Mouse (Mus musculus) kidney, embryonic 15.5 days (tissue): ENCODE measurements around the gene Gm2000. TPM values are rescaled to one million over a fixed set of nuclear protein-coding genes. Genes with fewer than 3 reads are reported as not detected.
A peak's percentile ranks its signal among the peaks of the same experiment; 100 is the strongest.

Experiments used
- ATAC-seq: fragments of 200-750 bp; cut with Nextera tagmentation; replicated peaks from 2 replicates; pipeline ENCODE4 v1.8.0; 2017; ENCODE audit warnings: moderate TSS enrichment; ENCODE audit not compliant: low FRiP score
- H3K27ac ChIP-seq: fragments of 300-500 bp; sonication (generic); 2 replicates; pipeline ENCODE4 v1.5.1; 2015; ENCODE audit warnings: mild to moderate bottlenecking, inconsistent platforms
- H3K27me3 ChIP-seq: fragments of 300-500 bp; sonication (generic); 2 replicates; pipeline ENCODE4 v1.6.1; 2015; ENCODE audit warnings: inconsistent platforms
- H3K36me3 ChIP-seq: fragments of 300-500 bp; sonication (generic); 2 replicates; pipeline ENCODE4 v1.6.1; 2015; ENCODE audit warnings: inconsistent platforms
- H3K4me1 ChIP-seq: fragments of 300-500 bp; sonication (generic); 2 replicates; pipeline ENCODE4 v1.6.1; 2015; ENCODE audit warnings: inconsistent platforms
- H3K4me2 ChIP-seq: fragments of 300-500 bp; sonication (generic); 2 replicates; pipeline ENCODE4 v1.6.1; 2015; ENCODE audit warnings: moderate library complexity, mild to moderate bottlenecking, inconsistent platforms
- H3K4me3 ChIP-seq: fragments of 300-500 bp; sonication (generic); replicated peaks from 2 replicates; pipeline ENCODE4 v1.5.1; 2015; ENCODE audit warnings: mild to moderate bottlenecking, inconsistent platforms
- H3K9ac ChIP-seq: fragments of 300-500 bp; sonication (generic); 2 replicates; pipeline ENCODE4 v1.6.1; 2015; ENCODE audit warnings: mild to moderate bottlenecking, inconsistent platforms
- H3K9me3 ChIP-seq: fragments of 300-500 bp; sonication (generic); replicated peaks from 2 replicates; pipeline ENCODE4 v1.6.1; 2016; ENCODE audit warnings: inconsistent platforms
- WGBS: fragments of 180-500 bp; shearing (Covaris S2); methylation state at CpG from one replicate; pipeline ENCODE4 v1.1.7; 2015; ENCODE audit warnings: mixed read lengths; 5-methylcytosine and 5-hydroxymethylcytosine counted together
- polyA plus RNA-seq: library from polyadenylated mRNA; unstranded; fragments of >200 nt; fragmentation: Nextera tagmentation; extraction: Ambion mirVana; gene quantifications from 2 replicates; pipeline ENCODE4 v1.2.1, GENCODE M21; 2015

The Gm2000 gene
- polyA plus RNA-seq, 1 experiment from 2014 or later, result 878 TPM

DNA sequence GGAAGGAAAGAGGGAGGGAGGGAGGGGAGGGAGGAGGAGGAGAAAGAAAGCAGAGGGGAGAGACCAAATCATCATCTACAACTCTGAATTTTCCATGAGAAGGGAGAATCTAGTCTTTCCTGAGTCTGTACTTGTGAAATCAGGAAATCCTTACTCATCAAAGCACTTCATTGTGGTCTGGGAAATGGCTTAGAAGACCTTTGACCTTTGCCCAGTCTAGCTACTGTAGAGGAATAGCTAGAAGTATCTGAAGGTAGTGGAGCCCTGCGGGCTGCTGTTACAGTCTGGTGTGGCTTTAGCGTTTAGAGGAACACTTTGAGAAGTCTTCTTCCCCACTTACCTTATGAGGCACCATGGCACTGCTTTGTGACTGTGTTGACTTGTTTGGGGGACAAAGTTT is 36.7 kb downstream of the Gm2000 start:
- H3K4me2 ChIP-seq, result no peak overlapping the region
- H3K4me1 ChIP-seq, result no peaks in the 10 kb centered on the region
- no peak for ATAC-seq
- WGBS, result 47% methylated on average over 2 of the region's 2 CpGs
- H3K27me3 ChIP-seq, result no peaks in the 10 kb centered on the region
- no peak overlapping the region for H3K4me3 ChIP-seq
- H3K9me3 ChIP-seq, result no peaks in the 10 kb centered on the region
- no peaks in the 10 kb centered on the region for H3K36me3 ChIP-seq
- H3K27ac ChIP-seq, result no peak overlapping the region
- no peak overlapping the region for H3K9ac ChIP-seq

DNA sequence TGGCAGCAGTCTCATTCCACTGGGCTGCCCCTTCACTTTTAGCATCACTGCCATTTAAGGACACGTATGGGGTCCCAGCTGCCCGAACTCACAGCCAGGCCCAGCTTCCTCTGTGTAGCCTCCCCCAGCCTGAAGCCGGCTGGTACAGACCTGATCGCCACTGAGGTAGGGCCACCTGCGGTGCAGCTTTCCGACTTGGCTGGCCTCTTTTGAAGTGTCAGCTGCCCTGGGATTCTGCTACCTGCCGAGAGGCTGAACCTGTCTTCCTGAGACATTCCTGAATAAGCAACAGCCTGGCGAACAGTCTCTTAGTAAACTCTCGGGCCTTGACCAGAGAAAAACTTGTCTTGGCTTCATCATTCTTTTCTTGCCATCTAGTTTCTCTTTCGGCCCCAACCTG is 37.4 kb downstream of the Gm2000 start:
- Histone ChIP-seq H3K27me3 (no peaks in the 10 kb centered on the region), H3K36me3 (no peaks in the 10 kb centered on the region), H3K4me3 (no peak overlapping the region), H3K27ac (no peak overlapping the region), H3K9ac (no peak overlapping the region), H3K9me3 (no peaks in the 10 kb centered on the region), H3K4me1 (peaks cover 2% of the 10 kb centered on the region; the same call in 1 of the 2 replicates), H3K4me2 (no peak overlapping the region)
- 53% methylated on average over 10 of the region's 10 CpGs for WGBS
- no peak for ATAC-seq

DNA sequence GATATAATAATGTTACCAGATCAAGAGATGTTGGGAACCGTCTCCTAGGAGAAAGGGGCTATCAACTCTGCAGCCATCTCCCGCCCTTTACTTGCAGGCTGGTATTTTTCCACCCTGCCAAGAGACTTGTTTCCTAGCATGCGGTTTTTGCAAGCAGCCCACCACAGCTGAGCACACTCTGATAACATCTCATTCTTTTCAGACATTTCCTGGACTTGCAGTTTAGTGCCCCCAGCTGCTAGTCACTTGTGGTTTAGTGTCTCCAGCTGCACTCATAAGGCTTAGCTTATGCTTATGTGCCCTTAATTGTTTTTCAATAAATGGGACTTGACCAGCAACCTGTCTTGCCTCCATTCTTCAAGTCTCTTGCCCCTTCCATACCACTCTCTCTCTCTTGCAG is 42.2 kb downstream of the Gm2000 start:
- Histone ChIP-seq H3K4me1 (peaks cover 3% of the 10 kb centered on the region; the same call in 1 of the 2 replicates), H3K4me3 (no peak overlapping the region), H3K9ac (no peak overlapping the region), H3K4me2 (no peak overlapping the region), H3K9me3 (no peaks in the 10 kb centered on the region), H3K27ac (0 out of 2 replicates have a peak overlapping the region, but pooled peaks have one; percentile 18), H3K27me3 (no peaks in the 10 kb centered on the region), H3K36me3 (no peaks in the 10 kb centered on the region)
- no peak for ATAC-seq
- WGBS, result 56% methylated on average over 3 of the region's 3 CpGs

DNA sequence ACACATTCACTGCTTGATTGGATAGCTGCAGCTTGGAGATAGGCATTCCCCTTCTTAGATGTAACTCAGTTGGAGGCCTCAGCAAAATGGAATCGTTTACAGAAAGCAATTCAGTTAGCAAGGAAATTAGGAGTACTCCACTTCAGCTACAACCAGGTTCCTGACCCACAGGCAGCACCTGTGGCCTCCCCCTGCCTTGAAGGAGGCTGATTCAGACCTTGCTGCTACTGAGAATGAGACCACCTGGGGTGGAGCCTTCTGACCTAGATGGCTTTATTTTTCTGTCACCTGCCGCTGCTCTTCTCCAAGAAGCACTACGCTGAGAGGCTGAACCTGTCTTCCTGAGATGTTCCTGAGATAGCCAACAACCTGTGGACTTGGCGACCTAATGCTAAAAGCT is 42.7 kb downstream of the Gm2000 start:
- WGBS, result 65% methylated on average over 4 of the region's 4 CpGs
- no peak overlapping the region for H3K4me2 ChIP-seq
- H3K36me3 ChIP-seq, result no peaks in the 10 kb centered on the region
- no peak overlapping the region for H3K4me3 ChIP-seq
- ATAC-seq, result no peak
- no peaks in the 10 kb centered on the region for H3K9me3 ChIP-seq
- H3K27me3 ChIP-seq, result no peaks in the 10 kb centered on the region
- peaks cover 3% of the 10 kb centered on the region; the same call in 1 of the 2 replicates for H3K4me1 ChIP-seq
- no peak overlapping the region for H3K9ac ChIP-seq
- 0 out of 2 replicates have a peak overlapping the region, but pooled peaks have one; percentile 18 for H3K27ac ChIP-seq

Other genes with a start within 250 kb of the Gm2000 start
- gene Fam163a, start 161.0 kb upstream of the Gm2000 start, polyA plus RNA-seq, result 0.91 and 1.5 TPM in 2 replicates
- 2.8 and 2.9 TPM in 2 replicates for gene Tdrd5, start 62.4 kb upstream of the Gm2000 start, polyA plus RNA-seq
- gene Nphs2, start 55.3 kb upstream of the Gm2000 start, polyA plus RNA-seq, result 31.1 and 33.6 TPM in 2 replicates
- gene Axdnd1, start 55.1 kb downstream of the Gm2000 start, polyA plus RNA-seq, result 0.22 and 0.67 TPM in 2 replicates
- 40.2 and 52.1 TPM in 2 replicates for gene Soat1, start 108.3 kb downstream of the Gm2000 start, polyA plus RNA-seq
- gene Gm10031, start 158.0 kb downstream of the Gm2000 start, polyA plus RNA-seq, result 0.42 and 0.72 TPM in 2 replicates
- gene Abl2, start 192.7 kb downstream of the Gm2000 start, polyA plus RNA-seq, result 4.4 and 5.2 TPM in 2 replicates